Mouse (Mus musculus): ENCODE results near the gene Atg16l1.
"Not testable (repeated sequence)": the region's sequence is repeated elsewhere in the genome, so short reads cannot be mapped to it uniquely, and the experiment has no call there.

The Atg16l1 gene

GRCm38 (mm10) chr1:87771724-87772123 is 16.1 kb downstream of the Atg16l1 start:
- no peak for DNase-seq (ENCODE audit: low spot score in 2 of 2)

GRCm38 (mm10) chr1:87773336-87773735 is 17.7 kb downstream of the Atg16l1 start:
- no peak for DNase-seq (ENCODE audit: low spot score in 2 of 2)

GRCm38 (mm10) chr1:87774845-87775244 is 19.2 kb downstream of the Atg16l1 start:
- no peak for DNase-seq (ENCODE audit: low spot score in 2 of 2)

- no peak for DNase-seq (ENCODE audit: low spot score in 2 of 2)
Measured at GRCm38 (mm10) chr1:87779204-87779785, 23.6 kb downstream of the Atg16l1 start.

GRCm38 (mm10) chr1:87785703-87786102 is 30.0 kb downstream of the Atg16l1 start:
- DNase-seq (ENCODE audit: low spot score in 2 of 2) = no peak

GRCm38 (mm10) chr1:87786251-87786650 is 30.6 kb downstream of the Atg16l1 start:
- DNase-seq (ENCODE audit: low spot score in 2 of 2) = peak; percentile 63 to 73

GRCm38 (mm10) chr1:87789665-87790064 is 34.0 kb downstream of the Atg16l1 start:
- no peak for DNase-seq (ENCODE audit: low spot score in 2 of 2)

GRCm38 (mm10) chr1:87792438-87793137 is 36.9 kb downstream of the Atg16l1 start:
- no peak for DNase-seq (ENCODE audit: low spot score in 2 of 2)

GRCm38 (mm10) chr1:87793138-87793449 is 37.4 kb downstream of the Atg16l1 start:
- no peak for DNase-seq (ENCODE audit: low spot score in 2 of 2)

GRCm38 (mm10) chr1:87797702-87798101 is 42.0 kb downstream of the Atg16l1 start:
- no peak for DNase-seq (ENCODE audit: low spot score in 2 of 2)

GRCm38 (mm10) chr1:87798306-87798705 is 42.6 kb downstream of the Atg16l1 start:
- DNase-seq (ENCODE audit: low spot score in 2 of 2) = peak in 1 of 2 experiments; percentile 37

GRCm38 (mm10) chr1:87803576-87803975 is 47.9 kb downstream of the Atg16l1 start, which contains the start of gene Sag:
Gene Sag, plus strand, starts transcription at chr1:87803680.
- DNase-seq (ENCODE audit: low spot score in 2 of 2) = no peak

GRCm38 (mm10) chr1:87807751-87808150 is 52.1 kb downstream of the Atg16l1 start:
- DNase-seq (ENCODE audit: low spot score in 2 of 2) = no peak

- no peak for DNase-seq (ENCODE audit: low spot score in 2 of 2)
Measured at GRCm38 (mm10) chr1:87811391-87811790, 55.7 kb downstream of the Atg16l1 start.

GRCm38 (mm10) chr1:87812061-87812460 is 56.4 kb downstream of the Atg16l1 start:
- DNase-seq (ENCODE audit: low spot score in 2 of 2) = no peak

- DNase-seq (ENCODE audit: low spot score in 2 of 2) = peak; percentile 66 to 75
Measured at GRCm38 (mm10) chr1:87813155-87813554, 57.5 kb downstream of the Atg16l1 start.

GRCm38 (mm10) chr1:87813681-87814080 is 58.0 kb downstream of the Atg16l1 start:
- DNase-seq (ENCODE audit: low spot score in 2 of 2) = no peak

GRCm38 (mm10) chr1:87824420-87824995 is 68.8 kb downstream of the Atg16l1 start:
- no peak for DNase-seq (ENCODE audit: low spot score in 2 of 2)

- no peak for DNase-seq (ENCODE audit: low spot score in 2 of 2)
Measured at GRCm38 (mm10) chr1:87825281-87825680, 69.6 kb downstream of the Atg16l1 start.

GRCm38 (mm10) chr1:87825991-87826390 is 70.3 kb downstream of the Atg16l1 start:
- no peak for DNase-seq (ENCODE audit: low spot score in 2 of 2)

- DNase-seq (ENCODE audit: low spot score in 2 of 2) = no peak
Measured at GRCm38 (mm10) chr1:87826474-87826873, 70.8 kb downstream of the Atg16l1 start.

GRCm38 (mm10) chr1:87827476-87827875 is 71.8 kb downstream of the Atg16l1 start:
- not testable (repeated sequence) for DNase-seq (ENCODE audit: low spot score in 2 of 2)

- DNase-seq (ENCODE audit: low spot score in 2 of 2) = peak in 1 of 2 experiments; percentile 18
Measured at GRCm38 (mm10) chr1:87828185-87828584, 72.5 kb downstream of the Atg16l1 start.

All from right cerebral cortex, adult 2 months (tissue).